Mouse (Mus musculus): ENCODE data around the gene Tmub1. TPM values are rescaled to one million over a fixed set of nuclear protein-coding genes. Genes with fewer than 3 reads are reported as not detected.
"Not testable (repeated sequence)": the region's sequence is repeated elsewhere in the genome, so short reads cannot be mapped to it uniquely, and the experiment has no call there.

Gene Tmub1
- polyA plus RNA-seq, 1 experiment from 2014 or later: 26.5 TPM

DNA sequence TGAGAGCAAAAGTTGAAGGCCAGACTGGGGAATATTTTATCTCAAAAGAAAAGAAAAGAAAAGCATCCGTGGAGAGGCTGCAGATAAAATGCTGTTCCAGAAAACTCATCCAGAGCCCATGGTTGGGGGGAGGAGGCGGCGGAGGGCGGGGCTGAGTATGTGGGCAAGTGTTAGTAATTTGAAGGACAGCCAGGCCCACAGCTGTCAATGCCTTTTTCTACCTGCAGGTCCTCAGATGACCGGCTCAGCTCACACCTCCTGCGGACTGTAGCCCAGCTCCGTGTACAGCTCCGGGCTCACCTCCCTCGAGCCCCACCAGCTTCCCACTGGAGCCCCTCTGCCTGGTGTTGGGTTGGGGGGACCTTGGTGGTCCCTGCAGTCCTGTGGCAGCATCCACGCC is 48.0 kb downstream of the Tmub1 start:
- H3K4me2 ChIP-seq: no peak overlapping the region
- no peak for ATAC-seq (replicated peaks; ENCODE audit: low FRiP score)
- no peaks in the 10 kb centered on the region for H3K27me3 ChIP-seq
- peaks cover 51% of the 10 kb centered on the region for H3K36me3 ChIP-seq
- H3K9ac ChIP-seq: no peak overlapping the region
- H3K9me3 ChIP-seq (replicated peaks): no peaks in the 10 kb centered on the region
- no peak overlapping the region for H3K27ac ChIP-seq
- WGBS: 89% methylated on average over 10 of the region's 10 CpGs
- H3K4me1 ChIP-seq: 0 out of 2 replicates have a peak, but pooled peaks cover 8% of the 10 kb centered on the region
- H3K4me3 ChIP-seq (replicated peaks): no peak overlapping the region

DNA sequence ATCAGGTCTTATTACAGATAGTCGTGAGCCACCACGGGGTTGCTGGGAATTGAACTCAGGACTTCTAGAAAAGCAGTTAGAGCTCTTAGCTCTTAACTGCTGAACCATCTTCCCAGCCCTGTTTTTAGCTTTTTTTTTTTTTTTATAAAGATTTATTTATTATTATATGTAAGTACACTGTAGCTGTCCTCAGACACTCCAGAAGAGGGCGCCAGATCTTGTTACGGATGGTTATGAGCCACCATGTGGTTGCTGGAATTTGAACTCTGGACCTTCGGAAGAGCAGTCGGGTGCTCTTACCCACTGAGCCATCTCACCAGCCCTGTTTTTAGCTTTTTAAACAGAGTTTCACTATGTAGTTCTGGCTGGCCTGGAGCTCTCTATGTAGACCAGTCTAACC is 51.4 kb downstream of the Tmub1 start:
- Histone ChIP-seq H3K36me3 (peaks cover 17% of the 10 kb centered on the region), H3K4me1 (peaks cover 20% of the 10 kb centered on the region)
- not testable (repeated sequence) for H3K27me3 ChIP-seq; ATAC-seq (replicated peaks; ENCODE audit: low FRiP score); H3K9me3 ChIP-seq (replicated peaks); H3K4me2 ChIP-seq; H3K9ac ChIP-seq; H3K4me3 ChIP-seq (replicated peaks); H3K27ac ChIP-seq
- WGBS: 91% methylated on average over 6 of the region's 6 CpGs

Other genes with a start within 250 kb of the Tmub1 start
- 7.1 and 7.2 TPM in 2 replicates for gene Kcnh2, start 96.2 kb downstream of the Tmub1 start, polyA plus RNA-seq (2015; fragmentation: Nextera tagmentation; extraction: Ambion mirVana)
- 15.4 and 18.4 TPM in 2 replicates for gene Nos3, start 83.0 kb downstream of the Tmub1 start, polyA plus RNA-seq (2015; fragmentation: Nextera tagmentation; extraction: Ambion mirVana)
- 0.82 and 1.1 TPM in 2 replicates for gene Atg9b, start 55.7 kb downstream of the Tmub1 start, polyA plus RNA-seq (2015; fragmentation: Nextera tagmentation; extraction: Ambion mirVana)
- gene Abcb8, start 54.2 kb downstream of the Tmub1 start, polyA plus RNA-seq (2015; fragmentation: Nextera tagmentation; extraction: Ambion mirVana): 59.2 and 62.0 TPM in 2 replicates
- gene Asic3, start 34.5 kb downstream of the Tmub1 start, polyA plus RNA-seq (2015; fragmentation: Nextera tagmentation; extraction: Ambion mirVana): 0.39 and 0.53 TPM in 2 replicates
- 50.1 and 52.2 TPM in 2 replicates for gene Cdk5, start 24.3 kb downstream of the Tmub1 start, polyA plus RNA-seq (2015; fragmentation: Nextera tagmentation; extraction: Ambion mirVana)
- 42.3 and 42.7 TPM in 2 replicates for gene Slc4a2, start 24.0 kb downstream of the Tmub1 start, polyA plus RNA-seq (2015; fragmentation: Nextera tagmentation; extraction: Ambion mirVana)
- 116 and 125 TPM in 2 replicates for gene Fastk, start 2.6 kb downstream of the Tmub1 start, polyA plus RNA-seq (2015; fragmentation: Nextera tagmentation; extraction: Ambion mirVana)
- 18.8 and 21.0 TPM in 2 replicates for gene Agap3, start 4.3 kb upstream of the Tmub1 start, polyA plus RNA-seq (2015; fragmentation: Nextera tagmentation; extraction: Ambion mirVana)
- gene Gbx1, start 79.3 kb upstream of the Tmub1 start, polyA plus RNA-seq (2015; fragmentation: Nextera tagmentation; extraction: Ambion mirVana): 0.04 and 0.10 TPM in 2 replicates
- 0.61 and 0.67 TPM in 2 replicates for gene Asb10, start 93.1 kb upstream of the Tmub1 start, polyA plus RNA-seq (2015; fragmentation: Nextera tagmentation; extraction: Ambion mirVana)
- gene 4931409K22Rik, start 109.0 kb upstream of the Tmub1 start, polyA plus RNA-seq (2015; fragmentation: Nextera tagmentation; extraction: Ambion mirVana): 0.23 TPM in 2 replicates
- 118 TPM in 2 replicates for gene Abcf2, start 129.6 kb upstream of the Tmub1 start, polyA plus RNA-seq (2015; fragmentation: Nextera tagmentation; extraction: Ambion mirVana)
- 23.2 and 24.7 TPM in 2 replicates for gene Chpf2, start 138.9 kb upstream of the Tmub1 start, polyA plus RNA-seq (2015; fragmentation: Nextera tagmentation; extraction: Ambion mirVana)
- 26.5 and 33.4 TPM in 2 replicates for gene Smarcd3, start 176.6 kb upstream of the Tmub1 start, polyA plus RNA-seq (2015; fragmentation: Nextera tagmentation; extraction: Ambion mirVana)
- 40.3 and 41.2 TPM in 2 replicates for gene Nub1, start 237.7 kb upstream of the Tmub1 start, polyA plus RNA-seq (2015; fragmentation: Nextera tagmentation; extraction: Ambion mirVana)